Mouse (Mus musculus) megakaryocyte, embryonic 14.5 days (primary cell): Measurements from ENCODE around the gene Stx1b.

Experiments
- FLI1 ChIP-seq: IDR thresholded peaks from 2 replicates; pipeline ENCODE4 v1.6.1; 2012; ENCODE audit warnings: low read length, inconsistent platforms, mixed read lengths
- GATA1 ChIP-seq: IDR thresholded peaks from 3 replicates; pipeline ENCODE4 v1.6.1; 2012; ENCODE audit warnings: mixed read lengths, low read length, inconsistent platforms, borderline replicate concordance

GRCm38 (mm10) chr7:127841340-127842000 is 17.1 kb upstream of the Stx1b start:
- TF ChIP-seq GATA1: no peak
- no peak for TF ChIP-seq FLI1
